Mouse (Mus musculus): Measurements from ENCODE around the gene Fam221b.

GRCm38 (mm10) chr4:43674974-43675373 is 6.0 kb upstream of the Fam221b start:
- TF ChIP-seq CTCF (IDR thresholded peaks at IDR 0.05; ENCODE audit: low read depth, low read length) (no peak), POLR2A (IDR thresholded peaks at IDR 0.05; ENCODE audit: insufficient read depth, low read length) (no peak), EP300 (IDR thresholded peaks at IDR 0.05; ENCODE audit: insufficient read depth, low read depth, low read length) (no peak)
